Mouse (Mus musculus) adrenal gland, adult 18-20 months (tissue): Measurements from ENCODE around the gene Fasn. TPM values are rescaled to one million over a fixed set of nuclear protein-coding genes. Genes with fewer than 3 reads are reported as not detected.
A peak's percentile ranks its signal among the peaks of the same experiment; 100 is the strongest.
"Not testable (repeated sequence)": the region's sequence is repeated elsewhere in the genome, so short reads cannot be mapped to it uniquely, and the experiment has no call there.

Source experiments
- DNase-seq, 2 experiments: peaks; one replicate each; pipeline ENCODE4 v3.0.0; 2021 to 2022; ENCODE audit warnings: low spot score in 2 of 2
- total RNA-seq, 2 experiments: library from RNA; stranded (reverse); gene quantifications; 1 replicate in 1 of 2; 2 replicates in 1 of 2; pipeline ENCODE4 v1.2.3; 2021

Gene Fasn
- total RNA-seq, 2 experiments from 2014 or later: 2,155 to 5,020 TPM

DNA sequence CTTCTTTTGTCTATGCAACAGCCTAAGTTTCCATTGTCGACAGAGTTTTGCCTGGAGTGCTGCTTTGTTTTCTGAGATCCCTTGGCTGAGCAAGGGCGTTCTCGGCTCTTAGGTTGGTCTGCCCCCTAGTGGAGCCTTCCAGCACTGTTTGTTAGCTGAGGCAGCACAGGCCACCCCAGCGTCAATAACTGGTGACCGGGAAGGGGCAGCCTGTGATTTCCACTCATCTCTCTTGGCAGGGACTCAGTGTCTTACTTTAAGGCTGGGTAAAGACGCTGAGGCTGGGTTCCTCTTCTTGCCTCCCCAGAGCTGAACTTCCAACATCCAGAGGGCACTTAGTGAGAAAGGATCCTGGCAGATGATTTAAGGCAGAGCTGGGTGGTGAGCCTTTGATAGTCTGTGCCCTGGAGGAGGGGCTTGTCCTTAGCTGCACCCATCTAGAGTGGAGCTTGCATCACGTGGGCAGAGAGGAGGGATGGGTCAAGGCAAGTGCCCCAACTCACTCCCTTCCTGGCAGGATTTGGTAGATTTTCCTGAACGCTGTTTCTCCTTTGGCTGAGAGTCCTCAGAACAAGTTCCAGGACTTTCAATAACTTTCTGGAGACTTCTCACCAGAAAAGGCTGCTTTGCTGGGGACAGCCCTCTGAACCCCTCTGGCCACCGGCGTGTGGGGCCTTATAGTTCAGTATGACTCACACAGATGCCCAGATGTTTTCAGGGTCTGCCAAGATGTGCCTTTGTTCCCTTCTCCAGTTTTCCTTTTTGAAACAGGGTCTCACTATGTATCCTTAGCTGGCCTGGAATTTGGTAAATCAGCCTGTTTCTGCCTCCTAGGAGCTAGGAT is 24.1 kb downstream of the Fasn start:
- DNase-seq: peak; percentile 88 to 90

- DNase-seq: no peak
Measured at GRCm38 (mm10) chr11:120799316-120799890, 24.9 kb downstream of the Fasn start.

GRCm38 (mm10) chr11:120798244-120798643 is 26.1 kb downstream of the Fasn start:
- no peak for DNase-seq

GRCm38 (mm10) chr11:120796614-120796946 is 27.8 kb downstream of the Fasn start:
- no peak for DNase-seq

DNA sequence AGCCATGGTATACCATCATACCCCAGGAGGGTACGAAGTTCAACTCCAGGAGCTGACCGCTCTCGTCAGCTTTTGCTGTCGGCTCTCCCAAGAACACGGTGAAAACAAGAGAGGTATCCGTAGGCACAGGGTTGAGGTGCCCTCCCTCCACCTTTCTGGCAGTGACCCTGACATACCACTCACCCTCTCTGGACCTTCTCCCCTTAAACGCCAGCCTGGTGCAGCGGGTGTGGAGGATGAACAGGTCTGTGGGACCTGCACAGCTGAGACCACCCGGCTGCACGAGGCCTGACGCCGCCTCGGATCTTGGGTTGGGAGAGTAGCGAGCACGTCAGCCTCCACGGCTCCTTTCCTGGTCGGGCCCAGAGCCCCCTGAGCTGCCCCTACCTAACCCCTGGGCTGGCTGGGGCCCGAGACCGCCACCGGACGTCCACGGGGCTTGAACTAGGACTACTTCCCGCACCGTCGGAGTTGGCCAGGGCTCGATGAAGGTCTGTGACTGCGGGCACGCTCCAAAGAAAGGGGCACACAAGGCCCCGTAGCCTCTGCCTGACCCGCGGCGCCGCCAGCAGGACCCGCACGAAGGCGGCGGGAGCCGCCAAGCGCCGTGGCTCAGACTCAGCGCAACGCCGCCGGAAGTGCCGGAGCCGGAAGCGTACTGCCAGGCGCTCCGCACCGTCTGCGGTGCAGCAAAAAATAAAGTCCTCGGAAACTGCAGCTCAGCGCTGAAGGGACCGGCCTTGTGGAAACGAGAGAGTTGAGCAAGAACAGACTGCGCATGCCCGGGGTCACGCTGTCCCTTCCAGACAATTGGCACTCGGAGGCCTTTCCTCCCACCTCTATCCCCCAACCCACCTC is 28.4 kb downstream of the Fasn start, which contains the start of gene Dus1l:
Gene Dus1l, minus strand, starts transcription at position 648 of the 858 bp plus-strand sequence.
- peak; percentile 98 to 99 for DNase-seq

DNA sequence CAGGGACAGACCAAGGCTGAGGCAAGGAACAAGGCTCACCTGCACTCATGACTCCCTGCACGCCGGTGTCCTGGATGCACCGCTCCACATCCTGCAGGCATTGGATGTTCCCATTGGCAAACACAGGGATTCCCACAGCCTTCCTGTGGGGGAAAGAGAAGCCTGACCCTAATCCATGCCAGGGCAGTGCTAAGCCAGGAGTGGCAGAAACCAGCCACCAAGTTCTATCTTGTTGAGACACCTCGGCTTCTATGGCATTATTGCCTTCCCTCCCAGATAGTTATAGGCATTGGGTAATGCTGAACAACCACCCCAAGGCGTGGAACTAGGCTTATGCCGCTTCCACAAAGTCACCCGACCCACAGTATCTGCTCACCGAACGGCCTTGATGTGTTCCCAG is 31.7 kb downstream of the Fasn start:
- no peak for DNase-seq

GRCm38 (mm10) chr11:120789810-120790209 is 34.5 kb downstream of the Fasn start:
- no peak for DNase-seq

- DNase-seq: no peak
Measured at GRCm38 (mm10) chr11:120789355-120789754, 35.0 kb downstream of the Fasn start.

DNA sequence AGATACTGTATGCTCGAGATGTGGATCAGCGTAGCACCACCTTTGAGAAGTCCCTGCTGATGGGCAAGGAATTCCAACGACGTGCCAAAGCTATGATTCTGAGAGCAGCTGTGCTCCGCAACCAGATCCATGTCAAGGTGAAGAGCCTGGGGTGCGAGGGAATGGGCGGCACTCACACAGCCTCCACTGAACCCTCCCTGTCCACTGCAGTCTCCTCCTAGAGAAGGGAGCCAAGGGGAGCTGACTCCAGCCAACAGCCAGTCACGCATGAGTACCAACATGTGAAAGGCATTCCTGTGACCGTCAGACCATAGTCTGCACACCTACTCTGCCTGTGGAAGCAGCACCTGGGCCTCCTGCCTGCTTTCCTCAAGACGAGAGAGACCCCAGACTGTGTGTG is 35.9 kb downstream of the Fasn start:
- not testable (repeated sequence) for DNase-seq

GRCm38 (mm10) chr11:120785145-120785544 is 39.2 kb downstream of the Fasn start:
- DNase-seq: no peak

DNA sequence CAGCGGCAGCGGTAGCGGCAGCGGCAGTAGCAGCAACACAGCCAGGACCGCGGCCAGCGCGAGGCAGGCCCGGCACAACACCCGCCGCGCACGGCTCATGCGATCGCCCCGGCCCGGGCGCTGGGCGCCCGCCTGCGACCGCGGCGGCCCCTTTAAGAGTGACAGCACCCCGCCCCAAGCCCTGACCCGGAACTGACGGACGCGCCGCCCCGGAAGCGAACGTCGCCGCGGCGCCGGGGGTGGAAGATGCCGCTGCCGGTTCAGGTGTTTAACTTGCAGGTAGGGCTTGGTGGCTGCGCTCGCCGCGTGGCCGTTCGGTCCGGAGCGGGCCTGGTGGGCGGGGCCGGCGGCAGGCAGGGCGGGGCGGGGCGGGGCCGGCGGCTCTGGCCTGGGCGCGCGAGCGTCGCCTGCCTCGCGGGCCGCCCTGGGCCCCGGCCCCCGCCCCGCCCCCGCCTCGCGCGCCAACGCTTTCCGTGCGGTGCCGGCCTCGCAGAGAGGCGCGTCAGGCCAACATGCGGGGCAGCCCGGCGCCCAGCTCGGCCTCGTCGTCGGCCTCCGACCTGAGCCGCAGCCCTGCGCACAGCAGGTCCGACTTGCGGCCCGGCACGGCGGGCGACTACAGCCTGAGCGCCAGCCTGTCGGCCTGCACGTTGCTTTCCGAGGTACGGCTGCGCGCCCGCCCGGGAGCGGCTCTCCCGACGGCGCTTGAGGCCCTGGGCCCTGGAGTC is 40.1 kb downstream of the Fasn start, which contains the start of the genes Rfng and Gps1:
Gene Rfng, minus strand, starts transcription at position 144 of the 728 bp plus-strand sequence.
Gene Gps1, plus strand, starts transcription at position 209 of the 728 bp plus-strand sequence.
- DNase-seq: peak; percentile 84 to 85

DNA sequence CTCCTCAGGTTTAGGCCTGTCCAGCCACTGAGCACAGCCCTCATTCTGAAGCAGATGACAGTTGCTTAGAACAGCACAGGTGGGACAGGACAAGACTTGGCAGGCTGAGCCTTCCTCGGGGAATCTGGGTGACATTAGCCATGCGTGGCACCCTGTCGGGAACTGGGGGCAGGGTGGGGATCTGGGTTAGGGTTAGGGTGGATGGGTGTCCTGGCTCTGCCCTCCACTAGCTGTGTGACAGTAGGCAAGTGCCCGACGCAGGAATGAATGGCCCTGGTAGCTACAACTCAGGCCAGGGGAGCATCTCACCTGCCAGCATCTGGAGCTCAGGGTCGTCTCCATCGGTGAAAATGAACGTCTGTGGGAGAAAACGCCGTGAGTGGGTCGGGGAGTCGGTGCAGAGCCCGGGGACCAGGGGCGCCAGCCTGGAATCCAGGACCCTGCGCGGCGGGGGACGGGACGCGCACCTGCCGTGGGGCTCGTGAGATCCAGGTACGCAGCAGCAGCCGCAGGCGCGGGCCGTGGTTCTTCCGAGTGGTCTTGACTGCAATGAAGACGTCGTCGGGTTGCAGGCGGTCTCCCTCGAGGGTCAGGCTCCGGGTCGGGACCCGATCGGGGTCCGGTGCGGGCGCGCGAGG is 40.8 kb downstream of the Fasn start:
- DNase-seq: peak in 1 of 2 experiments; percentile 43

DNA sequence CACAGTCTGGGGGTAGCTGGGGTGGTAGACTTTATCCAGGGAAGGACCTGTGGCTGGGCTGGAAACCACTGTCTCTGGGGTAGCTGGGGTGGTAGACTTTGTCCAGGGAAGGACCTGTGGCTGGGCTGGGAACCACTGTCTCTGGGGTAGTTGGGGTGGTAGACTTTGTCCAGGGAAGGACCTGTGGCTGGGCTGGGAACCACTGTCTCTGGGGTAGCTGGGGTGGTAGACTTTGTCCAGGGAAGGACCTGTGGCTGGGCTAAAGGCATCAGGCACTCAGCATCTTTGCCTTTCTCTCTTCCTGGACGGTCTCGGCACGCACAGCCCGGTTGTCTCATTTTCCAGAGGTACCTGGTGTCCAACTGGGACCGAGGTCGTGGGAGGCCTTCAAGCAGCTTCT is 43.0 kb downstream of the Fasn start:
- DNase-seq: not testable (repeated sequence)

GRCm38 (mm10) chr11:120779876-120780275 is 44.5 kb downstream of the Fasn start:
- DNase-seq: no peak

DNA sequence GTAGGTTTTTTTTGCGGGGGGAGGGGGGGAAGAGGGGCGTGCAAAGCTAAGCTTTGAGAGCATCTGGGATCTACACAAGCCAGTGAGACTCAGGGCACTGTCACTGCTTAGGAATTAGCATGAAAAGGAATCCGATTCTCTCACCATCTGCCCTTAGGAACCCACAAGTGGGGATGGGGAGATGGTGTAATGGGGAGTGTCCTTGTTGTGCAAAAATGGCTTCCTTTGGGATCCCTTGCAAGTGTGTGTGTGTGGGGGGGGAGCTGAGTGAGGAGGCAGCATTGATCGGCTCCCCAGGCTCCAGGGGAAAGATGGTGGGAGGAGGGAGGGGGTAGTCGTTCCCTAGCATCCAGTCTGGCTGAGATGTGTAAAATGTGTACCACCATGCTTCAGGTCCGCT is 47.2 kb downstream of the Fasn start:
- DNase-seq: no peak

DNA sequence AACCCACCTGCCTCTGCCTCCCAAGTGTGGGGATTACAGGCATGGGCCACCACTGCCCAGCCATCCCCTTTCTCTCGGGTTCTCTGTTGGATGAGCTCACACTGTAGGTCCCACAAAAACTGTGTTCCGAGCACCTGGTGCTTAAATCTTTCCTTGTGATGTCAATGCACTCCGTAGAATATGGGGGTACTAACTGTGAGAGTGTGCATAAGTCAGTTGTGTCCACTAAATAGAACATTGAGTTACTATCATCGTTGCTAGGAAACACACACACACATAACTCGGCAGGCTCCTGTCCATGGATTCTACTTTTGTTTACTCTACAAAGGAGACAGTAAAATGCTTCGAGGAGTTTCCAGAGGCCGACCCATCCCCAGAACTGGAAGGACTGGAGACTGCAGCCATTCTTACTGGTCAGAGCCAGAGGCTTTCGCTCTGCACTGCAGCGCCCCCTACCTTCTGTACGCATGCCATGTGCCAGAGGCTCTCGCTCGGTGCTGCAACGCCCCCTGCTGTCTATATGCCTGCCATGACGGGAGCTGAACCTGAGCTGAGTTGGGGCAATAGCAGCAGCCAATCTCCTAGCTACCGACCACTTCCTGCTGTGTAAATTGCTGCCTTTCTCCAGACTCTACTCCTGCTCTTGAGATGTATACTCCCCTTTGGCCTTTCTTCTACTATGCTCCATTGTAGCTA is 48.4 kb downstream of the Fasn start:
- DNase-seq: peak; percentile 98 to 99

GRCm38 (mm10) chr11:120773463-120774190 is 50.7 kb downstream of the Fasn start:
- DNase-seq: no peak

- DNase-seq: no peak
Measured at GRCm38 (mm10) chr11:120772749-120773148, 51.6 kb downstream of the Fasn start.

DNA sequence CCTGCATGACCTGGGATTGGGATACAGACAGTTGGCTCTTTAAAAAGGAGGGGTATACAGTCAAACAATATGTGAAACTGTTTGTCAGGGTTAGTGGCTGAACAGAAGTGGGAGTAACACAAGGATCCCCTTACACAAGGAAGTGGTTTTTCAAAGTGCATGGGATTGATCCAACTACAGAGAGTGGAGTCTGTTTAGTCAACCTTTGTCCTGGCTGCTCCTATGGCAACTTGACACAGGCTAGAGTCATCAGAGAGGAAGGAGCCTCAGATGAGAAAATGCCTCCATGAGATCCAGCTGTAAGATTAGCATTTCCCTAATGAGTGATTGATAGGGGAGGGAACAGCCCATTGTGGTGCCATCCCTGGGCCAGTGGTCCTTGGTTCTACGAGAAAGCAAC is 56.1 kb downstream of the Fasn start:
- no peak for DNase-seq
